Mouse (Mus musculus) liver, adult 2 months (tissue): ENCODE data around the gene Itpka.

Source experiments
- CTCF ChIP-seq: fragments of 200-500 bp; IDR thresholded peaks from 2 replicates; pipeline ENCODE4 v1.5.1; 2011; ENCODE audit warnings: low read depth, low read length, control low read depth
- POLR2A ChIP-seq: fragments of 200-500 bp; IDR thresholded peaks from 2 replicates; pipeline ENCODE4 v1.6.1; 2011; ENCODE audit warnings: low read length, control low read depth; ENCODE audit not compliant: insufficient read depth; ENCODE audit errors: extremely low read depth

- TF ChIP-seq CTCF (no peak), POLR2A (no peak)
Measured at GRCm38 (mm10) chr2:119760251-119760650, 18.1 kb downstream of the Itpka start, which contains the start of gene Ltk.
